Mouse (Mus musculus) lung, adult 2 months (tissue): ENCODE measurements around the gene Polr3gl.

Experiments
- CTCF ChIP-seq: fragments of 200-500 bp; IDR thresholded peaks from 2 replicates; pipeline ENCODE4 v1.5.1; 2011; ENCODE audit warnings: mild to moderate bottlenecking, low read length, control low read depth; ENCODE audit not compliant: insufficient read depth
- POLR2A ChIP-seq: fragments of 200-500 bp; IDR thresholded peaks from 2 replicates; pipeline ENCODE4 v1.6.1; 2011; ENCODE audit warnings: low read depth, mild to moderate bottlenecking, control low read depth, low read length, borderline replicate concordance; ENCODE audit errors: extremely low read depth

DNA sequence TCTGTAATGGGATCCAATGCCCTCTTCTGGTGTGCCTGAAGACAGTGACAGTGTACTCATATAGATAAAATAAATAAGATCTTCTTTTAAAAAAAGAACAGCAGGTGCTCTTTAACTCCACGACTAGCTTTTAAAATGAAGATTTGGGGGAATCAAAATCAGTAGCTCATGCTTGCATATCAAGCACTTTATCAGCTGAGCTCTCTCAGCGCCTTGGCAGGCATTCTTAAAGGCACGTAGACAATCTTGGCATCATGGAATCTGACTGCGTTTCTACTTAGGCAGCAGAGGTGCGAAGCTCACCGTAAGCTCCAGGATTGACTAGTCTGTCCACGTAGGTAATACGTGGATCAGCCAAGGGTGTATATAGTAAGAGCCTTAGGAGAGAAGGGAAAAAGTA lies 51.4 kb downstream of the Polr3gl start:
- no peak for TF ChIP-seq POLR2A
- TF ChIP-seq CTCF: no peak
